ENCODE assay signal across 36 mouse cellular contexts in genomic region chr19:29402621-29403020, GRCm38 (mm10). TPM values are rescaled to one million over a fixed set of nuclear protein-coding genes. Genes with fewer than 3 reads are reported as not detected.
"Had no signal": no experiment of that assay in that cellular context is flagged by ENCODE, and none has a peak within 500 bp of the region (broad histone marks: within the 10 kb centered on the region; RNA-seq: fewer than 3 reads in every experiment).

No protein-coding gene starts in this region.

- DNase-seq: cerebellum, adult 18-20 months; cerebellum, adult 2 months; cerebellum, adult 8-10 months; cerebellum, adult 9-10 months; cerebellum, adult 9-11 months; cerebellum, postnatal 10 days; cerebellum, postnatal 14 days; cerebellum, postnatal 25 days; cerebellum, postnatal 36 days; embryo, embryonic 11 days; forebrain, postnatal 0 days; gastrocnemius, adult 2 months; gastrocnemius, postnatal 10 days; gastrocnemius, postnatal 14 days; gastrocnemius, postnatal 25 days; gastrocnemius, postnatal 36 days; heart, adult 18-20 months; heart, adult 2 months had no signal

- H3K9ac ChIP-seq: embryonic facial prominence, embryonic 12.5 days; embryonic facial prominence, embryonic 13.5 days; embryonic facial prominence, embryonic 15.5 days; forebrain, embryonic 12.5 days; forebrain, embryonic 13.5 days; forebrain, embryonic 15.5 days; forebrain, postnatal 0 days had no signal

- H3K9me3 ChIP-seq: embryonic facial prominence, embryonic 12.5 days; embryonic facial prominence, embryonic 15.5 days; forebrain, embryonic 13.5 days; forebrain, embryonic 15.5 days had no signal

- H3K27ac ChIP-seq: embryonic facial prominence, embryonic 10.5 days; embryonic facial prominence, embryonic 12.5 days; embryonic facial prominence, embryonic 13.5 days; embryonic facial prominence, embryonic 15.5 days; forebrain, embryonic 10.5 days; forebrain, embryonic 12.5 days; forebrain, embryonic 13.5 days; forebrain, embryonic 15.5 days; gastrocnemius, adult 2 months; heart, adult 2 months had no signal

- H3K4me1 ChIP-seq: forebrain, embryonic 12.5 days; forebrain, embryonic 13.5 days; forebrain, embryonic 15.5 days had no signal

- H3K36me3 ChIP-seq: embryonic facial prominence, embryonic 10.5 days; embryonic facial prominence, embryonic 12.5 days; embryonic facial prominence, embryonic 13.5 days; embryonic facial prominence, embryonic 15.5 days; forebrain, embryonic 10.5 days; forebrain, embryonic 12.5 days; forebrain, embryonic 15.5 days had no signal

- H3K4me2 ChIP-seq: embryonic facial prominence, embryonic 12.5 days; embryonic facial prominence, embryonic 13.5 days; embryonic facial prominence, embryonic 15.5 days; forebrain, embryonic 12.5 days; forebrain, embryonic 13.5 days; forebrain, embryonic 15.5 days had no signal

- ATAC-seq: forebrain, embryonic 13.5 days; forebrain, embryonic 14.5 days; forebrain, embryonic 15.5 days; forebrain, postnatal 0 days had no signal

- H3K4me3 ChIP-seq: embryonic facial prominence, embryonic 10.5 days; embryonic facial prominence, embryonic 12.5 days; embryonic facial prominence, embryonic 13.5 days; embryonic facial prominence, embryonic 15.5 days; erythroblast, embryonic 14.5 days; forebrain, embryonic 10.5 days; forebrain, embryonic 12.5 days; forebrain, embryonic 13.5 days; forebrain, embryonic 15.5 days; gastrocnemius, adult 2 months; heart, adult 2 months had no signal

- H3K27me3 ChIP-seq: embryonic facial prominence, embryonic 12.5 days; embryonic facial prominence, embryonic 13.5 days; embryonic facial prominence, embryonic 15.5 days; forebrain, embryonic 12.5 days; forebrain, embryonic 13.5 days; forebrain, embryonic 15.5 days had no signal

RNA-seq across cellular contexts. Expression of gene Pdcd1lg2, which starts 8.1 kb away (rescaled TPM):
- total RNA-seq: gastrocnemius, adult 18-20 months; gastrocnemius, adult 2 months; gastrocnemius, adult 8-10 months; gastrocnemius, postnatal 10 days; gastrocnemius, postnatal 14 days; gastrocnemius, postnatal 25 days; gastrocnemius, postnatal 36 days; gastrocnemius, postnatal 4 days; granulocyte monocyte progenitor cell, adult 5-6 weeks; heart, adult 2 months had no signal
- polyA plus RNA-seq: cerebellum, adult 2 months; cortical plate, adult 2 months; embryonic facial prominence, embryonic 10.5 days; embryonic facial prominence, embryonic 11.5 days; embryonic facial prominence, embryonic 13.5 days; embryonic facial prominence, embryonic 14.5 days; embryonic facial prominence, embryonic 15.5 days; erythroblast, embryonic 14.5 days; forebrain, embryonic 10.5 days; forebrain, embryonic 13.5 days; forebrain, embryonic 14.5 days; forebrain, embryonic 15.5 days; forebrain, postnatal 0 days; gonadal fat pad, adult 2 months had no signal

RNA-seq across cellular contexts. Expression of gene Cd274, which starts 35.4 kb away (rescaled TPM):
- polyA plus RNA-seq: erythroblast, embryonic 14.5 days had no signal
